Comparison of ENCODE assay signal across 1 mouse cellular context in the genomic region with DNA sequence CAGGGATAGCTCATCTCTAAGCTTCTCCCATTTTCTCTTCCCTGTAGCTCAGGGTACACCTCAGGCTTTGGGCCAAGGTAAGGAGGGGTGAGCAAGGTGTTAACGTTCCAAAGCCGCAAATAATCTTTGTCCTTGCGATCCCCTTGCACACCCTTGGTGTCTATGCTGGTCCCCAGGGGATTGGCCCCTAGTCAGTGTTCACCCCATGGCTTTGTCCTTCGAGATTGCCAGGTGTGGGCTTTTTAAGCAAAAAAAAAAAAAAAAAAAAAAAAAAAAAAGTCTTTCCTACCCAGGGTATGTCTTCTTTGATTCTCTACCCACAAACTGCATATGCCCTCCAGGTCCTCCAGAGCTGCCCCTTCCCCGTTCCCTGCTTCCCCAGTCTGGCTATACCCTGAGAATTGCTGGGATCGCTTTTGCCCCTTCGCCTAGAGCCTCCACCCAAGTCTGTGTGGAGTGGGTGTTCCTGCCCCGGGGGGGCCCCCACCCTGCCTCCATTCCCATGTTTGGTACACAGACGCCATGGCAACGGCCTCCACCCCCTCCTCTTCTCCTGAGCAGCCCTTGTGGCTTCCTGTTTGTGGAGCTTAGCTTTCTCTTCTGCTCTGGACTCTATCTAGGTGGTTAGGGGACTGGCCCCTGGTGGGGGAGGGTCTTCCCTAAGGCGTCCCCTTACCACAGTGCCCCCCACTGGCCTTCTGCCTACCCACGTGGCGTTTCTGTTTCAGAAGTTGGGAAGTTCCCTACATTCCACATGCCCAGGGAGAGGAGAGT.
TF ChIP-seq lines count a peak whose summit lies in the region.

No protein-coding gene starts in this region.

TF ChIP-seq in C2C12, 6 proteins besides CTCF, POLR2A, EP300 and RAD21:
- no peak for TF ChIP-seq MYOD1 (IDR thresholded peaks at IDR 0.05; ENCODE audit: control insufficient read depth, insufficient read length, low read depth)
- TF ChIP-seq MAX (IDR thresholded peaks at IDR 0.05), result peak; percentile 41
- peak; percentile 18 for TF ChIP-seq USF1 (IDR thresholded peaks at IDR 0.05; ENCODE audit: low read depth)
- TF ChIP-seq MYOG (IDR thresholded peaks at IDR 0.05; ENCODE audit: control insufficient read depth, extremely low read depth, insufficient read length), result no peak
